Mouse (Mus musculus) C2C12 (cell line): ENCODE data around the gene Arid3c.
"Not testable (repeated sequence)": the region's sequence is repeated elsewhere in the genome, so short reads cannot be mapped to it uniquely, and the experiment has no call there.

Experiments used
- CEBPB ChIP-seq: IDR thresholded peaks from one replicate; pipeline ENCODE4 v1.6.1; 2011; ENCODE audit warnings: low read depth, mild to moderate bottlenecking, control low read depth, moderate library complexity
- CTCF ChIP-seq: IDR thresholded peaks from one replicate; pipeline ENCODE4 v1.5.1; 2011; ENCODE audit not compliant: control insufficient read depth, insufficient read depth, insufficient read length
- MAX ChIP-seq: IDR thresholded peaks from one replicate; pipeline ENCODE4 v1.6.1; 2011; ENCODE audit warnings: mild to moderate bottlenecking, control low read depth
- MYOD1 ChIP-seq: IDR thresholded peaks from one replicate; pipeline ENCODE4 v1.6.1; 2011; ENCODE audit warnings: low read depth; ENCODE audit not compliant: control insufficient read depth, insufficient read length
- USF1 ChIP-seq: IDR thresholded peaks from one replicate; pipeline ENCODE4 v1.6.1; 2011; ENCODE audit warnings: low read depth, mild to moderate bottlenecking, control low read depth, moderate library complexity

GRCm38 (mm10) chr4:41685882-41686492 lies 45.0 kb downstream of the Arid3c start:
- not testable (repeated sequence) for TF ChIP-seq MYOD1, CTCF, CEBPB, MAX, USF1
